Mouse (Mus musculus): ENCODE measurements around the gene Mdga1. TPM values are rescaled to one million over a fixed set of nuclear protein-coding genes. Genes with fewer than 3 reads are reported as not detected.

Gene Mdga1
- 2.2 and 2.8 TPM in 2 replicates for polyA plus RNA-seq (2012; ENCODE audit: insufficient read depth, insufficient read length, missing spikeins)

- TF ChIP-seq CTCF (IDR thresholded peaks at IDR 0.05; ENCODE audit: low read depth, low read length) (no peak), POLR2A (IDR thresholded peaks at IDR 0.05; ENCODE audit: borderline replicate concordance, low read depth, low read length) (no peak)
- Histone ChIP-seq H3K4me3 (ENCODE audit: insufficient read depth, low read length) (no peak within 1 kb of the TSS), H3K27ac (ENCODE audit: insufficient read depth, low read depth, low read length) (no peak within 1 kb of the TSS), H3K4me1 (ENCODE audit: control insufficient read depth, insufficient read depth, low read length) (no peaks in the 10 kb centered on the region)
Measured at GRCm38 (mm10) chr17:29970037-29970555, at the start of gene Mdga1. Gene Mdga1 (minus strand): TSS chr17:29970087.

- H3K27ac ChIP-seq (ENCODE audit: insufficient read depth, low read depth, low read length): no peak overlapping the region
- peaks cover 12% of the 10 kb centered on the region for H3K4me1 ChIP-seq (ENCODE audit: control insufficient read depth, insufficient read depth, low read length)
- TF ChIP-seq CTCF (IDR thresholded peaks at IDR 0.05; ENCODE audit: low read depth, low read length): no peak
- no peak for TF ChIP-seq POLR2A (IDR thresholded peaks at IDR 0.05; ENCODE audit: borderline replicate concordance, low read depth, low read length)
- H3K4me3 ChIP-seq (ENCODE audit: insufficient read depth, low read length): no peak overlapping the region
Measured at GRCm38 (mm10) chr17:30018927-30019610, 49.2 kb upstream of the Mdga1 start.

GRCm38 (mm10) chr17:30014660-30015059 is 44.8 kb upstream of the Mdga1 start:
- H3K4me3 ChIP-seq (ENCODE audit: insufficient read depth, low read length): no peak overlapping the region
- no peak overlapping the region for H3K27ac ChIP-seq (ENCODE audit: insufficient read depth, low read depth, low read length)
- no peak for TF ChIP-seq CTCF (IDR thresholded peaks at IDR 0.05; ENCODE audit: low read depth, low read length)
- TF ChIP-seq POLR2A (IDR thresholded peaks at IDR 0.05; ENCODE audit: borderline replicate concordance, low read depth, low read length): no peak
- peaks cover 10% of the 10 kb centered on the region for H3K4me1 ChIP-seq (ENCODE audit: control insufficient read depth, insufficient read depth, low read length)

GRCm38 (mm10) chr17:30008392-30008791 is 38.5 kb upstream of the Mdga1 start:
- TF ChIP-seq CTCF (IDR thresholded peaks at IDR 0.05; ENCODE audit: low read depth, low read length) (no peak), POLR2A (IDR thresholded peaks at IDR 0.05; ENCODE audit: borderline replicate concordance, low read depth, low read length) (no peak)
- Histone ChIP-seq H3K4me3 (ENCODE audit: insufficient read depth, low read length) (no peak overlapping the region), H3K4me1 (ENCODE audit: control insufficient read depth, insufficient read depth, low read length) (peaks cover 31% of the 10 kb centered on the region), H3K27ac (ENCODE audit: insufficient read depth, low read depth, low read length) (no peak overlapping the region)

- peaks cover 34% of the 10 kb centered on the region for H3K4me1 ChIP-seq (ENCODE audit: control insufficient read depth, insufficient read depth, low read length)
- TF ChIP-seq CTCF (IDR thresholded peaks at IDR 0.05; ENCODE audit: low read depth, low read length) (no peak), POLR2A (IDR thresholded peaks at IDR 0.05; ENCODE audit: borderline replicate concordance, low read depth, low read length) (no peak)
- H3K27ac ChIP-seq (ENCODE audit: insufficient read depth, low read depth, low read length): no peak overlapping the region
- no peak overlapping the region for H3K4me3 ChIP-seq (ENCODE audit: insufficient read depth, low read length)
Measured at GRCm38 (mm10) chr17:30007883-30008282, 38.0 kb upstream of the Mdga1 start.

- no peak overlapping the region for H3K4me3 ChIP-seq (ENCODE audit: insufficient read depth, low read length)
- H3K27ac ChIP-seq (ENCODE audit: insufficient read depth, low read depth, low read length): no peak overlapping the region
- TF ChIP-seq CTCF (IDR thresholded peaks at IDR 0.05; ENCODE audit: low read depth, low read length): no peak
- TF ChIP-seq POLR2A (IDR thresholded peaks at IDR 0.05; ENCODE audit: borderline replicate concordance, low read depth, low read length): no peak
- H3K4me1 ChIP-seq (ENCODE audit: control insufficient read depth, insufficient read depth, low read length): peaks cover 34% of the 10 kb centered on the region
Measured at GRCm38 (mm10) chr17:30006877-30007276, 37.0 kb upstream of the Mdga1 start.

GRCm38 (mm10) chr17:30005451-30005941 is 35.6 kb upstream of the Mdga1 start:
- Histone ChIP-seq H3K4me3 (ENCODE audit: insufficient read depth, low read length) (peak overlapping the region; percentile 96), H3K27ac (ENCODE audit: insufficient read depth, low read depth, low read length) (peak overlapping the region; percentile 70)

GRCm38 (mm10) chr17:30005103-30005443 is 35.2 kb upstream of the Mdga1 start:
- Histone ChIP-seq H3K27ac (ENCODE audit: insufficient read depth, low read depth, low read length) (no peak overlapping the region), H3K4me1 (ENCODE audit: control insufficient read depth, insufficient read depth, low read length) (peaks cover 32% of the 10 kb centered on the region), H3K4me3 (ENCODE audit: insufficient read depth, low read length) (peak overlapping the region; percentile 96)
- no peak for TF ChIP-seq POLR2A (IDR thresholded peaks at IDR 0.05; ENCODE audit: borderline replicate concordance, low read depth, low read length)
- no peak for TF ChIP-seq CTCF (IDR thresholded peaks at IDR 0.05; ENCODE audit: low read depth, low read length)

More at GRCm38 (mm10) chr17:30005451-30005941, 35.6 kb upstream of the Mdga1 start:
- H3K4me1 ChIP-seq (ENCODE audit: control insufficient read depth, insufficient read depth, low read length): peaks cover 37% of the 10 kb centered on the region
- no peak for TF ChIP-seq POLR2A (IDR thresholded peaks at IDR 0.05; ENCODE audit: borderline replicate concordance, low read depth, low read length)
- no peak for TF ChIP-seq CTCF (IDR thresholded peaks at IDR 0.05; ENCODE audit: low read depth, low read length)

GRCm38 (mm10) chr17:30004203-30005102 is 34.6 kb upstream of the Mdga1 start, which contains the start of gene Zfand3:
Gene Zfand3 (plus strand): TSS chr17:30004733.
- Histone ChIP-seq H3K27ac (ENCODE audit: insufficient read depth, low read depth, low read length) (peak within 1 kb of the TSS; percentile 100), H3K4me1 (ENCODE audit: control insufficient read depth, insufficient read depth, low read length) (peaks cover 29% of the 10 kb centered on the region), H3K4me3 (ENCODE audit: insufficient read depth, low read length) (peak within 1 kb of the TSS; percentile 98)
- no peak for TF ChIP-seq CTCF (IDR thresholded peaks at IDR 0.05; ENCODE audit: low read depth, low read length)
- TF ChIP-seq POLR2A (IDR thresholded peaks at IDR 0.05; ENCODE audit: borderline replicate concordance, low read depth, low read length): peak; percentile 72
